Mouse (Mus musculus): ENCODE data around the gene Smad1. TPM values are rescaled to one million over a fixed set of nuclear protein-coding genes. Genes with fewer than 3 reads are reported as not detected.
A peak's percentile ranks its signal among the peaks of the same experiment; 100 is the strongest.

Smad1 gene
- polyA plus RNA-seq, 1 experiment from 2014 or later: 65.9 TPM

DNA sequence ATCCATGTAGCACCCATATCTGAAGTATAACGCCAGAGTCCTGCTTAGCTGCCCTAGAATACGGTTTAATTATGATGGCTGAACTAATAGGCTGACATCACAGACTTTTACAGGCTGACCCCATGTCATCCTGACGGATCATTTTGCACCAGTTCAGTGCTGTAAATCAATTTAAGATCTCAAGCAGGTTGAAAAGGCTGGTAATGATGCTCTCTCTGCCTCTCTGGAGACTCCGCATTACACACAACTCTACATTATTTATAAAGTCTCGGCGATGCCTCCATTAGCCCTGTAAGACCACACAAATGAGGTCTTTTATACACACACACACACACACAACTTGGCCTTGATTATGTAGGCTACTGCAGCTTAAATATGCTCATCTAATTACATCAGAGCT is 2.4 kb downstream of the Smad1 start:
- ATAC-seq (replicated peaks): no peak
- WGBS: 28% methylated on average over 6 of the region's 6 CpGs
- Histone ChIP-seq H3K27me3 (replicated peaks) (no peaks in the 10 kb centered on the region), H3K4me2 (peak overlapping the region; percentile 56), H3K9ac (peak overlapping the region; percentile 93), H3K27ac (peak overlapping the region; percentile 69), H3K9me3 (no peaks in the 10 kb centered on the region), H3K4me1 (peaks cover 51% of the 10 kb centered on the region), H3K36me3 (replicated peaks) (no peaks in the 10 kb centered on the region), H3K4me3 (peak overlapping the region; percentile 96)

DNA sequence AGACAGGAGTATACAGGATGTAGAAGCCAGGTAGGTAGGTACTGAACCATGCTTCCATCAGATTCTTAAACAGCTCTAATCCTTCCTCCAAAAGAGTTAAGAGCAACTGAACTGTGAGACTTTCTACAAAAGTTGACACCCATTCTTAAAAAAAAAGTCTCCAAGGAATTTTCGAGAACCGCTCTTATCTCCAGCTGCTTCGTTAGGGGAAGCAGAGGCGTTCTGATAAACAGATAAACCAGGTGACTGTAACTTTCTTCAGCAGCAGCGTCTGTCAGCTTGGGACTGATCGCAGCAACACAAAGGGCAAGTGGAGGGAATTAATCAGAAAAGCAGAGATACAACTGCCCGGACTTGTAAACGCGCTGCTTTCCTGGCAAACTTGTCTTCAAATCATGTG is 5.3 kb downstream of the Smad1 start:
- no peak overlapping the region for H3K9ac ChIP-seq
- no peak overlapping the region for H3K27ac ChIP-seq
- H3K4me3 ChIP-seq: no peak overlapping the region
- H3K4me1 ChIP-seq: peaks cover 57% of the 10 kb centered on the region
- no peaks in the 10 kb centered on the region for H3K9me3 ChIP-seq
- ATAC-seq (replicated peaks): no peak
- 74% methylated on average over 9 of the region's 9 CpGs for WGBS
- no peak overlapping the region for H3K4me2 ChIP-seq
- no peaks in the 10 kb centered on the region for H3K36me3 ChIP-seq (replicated peaks)
- H3K27me3 ChIP-seq (replicated peaks): no peaks in the 10 kb centered on the region

DNA sequence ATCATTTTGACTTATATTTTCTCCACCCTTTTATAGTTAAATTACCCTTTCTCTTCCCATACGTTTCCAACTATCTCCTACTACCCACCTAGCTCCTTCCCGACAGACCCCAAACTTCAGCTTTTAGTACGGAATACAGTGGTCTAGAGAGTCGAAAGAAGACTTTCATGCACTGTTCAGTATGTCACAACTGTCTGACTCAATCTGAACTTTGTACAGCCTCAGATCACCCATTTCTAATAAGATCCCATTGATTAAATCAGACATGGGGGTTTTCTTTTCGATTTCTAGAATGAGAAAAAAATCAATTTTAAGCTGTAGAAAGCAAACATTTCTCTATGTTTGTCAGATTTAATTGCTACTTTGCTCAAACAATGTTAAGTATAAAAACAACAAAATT is 6.1 kb downstream of the Smad1 start:
- Histone ChIP-seq H3K27me3 (replicated peaks) (no peaks in the 10 kb centered on the region), H3K4me1 (peaks cover 57% of the 10 kb centered on the region), H3K27ac (no peak overlapping the region), H3K4me3 (no peak overlapping the region), H3K9ac (no peak overlapping the region), H3K9me3 (no peaks in the 10 kb centered on the region), H3K36me3 (replicated peaks) (no peaks in the 10 kb centered on the region), H3K4me2 (no peak overlapping the region)
- WGBS: 90% methylated on average over 5 of the region's 5 CpGs
- ATAC-seq (replicated peaks): no peak

DNA sequence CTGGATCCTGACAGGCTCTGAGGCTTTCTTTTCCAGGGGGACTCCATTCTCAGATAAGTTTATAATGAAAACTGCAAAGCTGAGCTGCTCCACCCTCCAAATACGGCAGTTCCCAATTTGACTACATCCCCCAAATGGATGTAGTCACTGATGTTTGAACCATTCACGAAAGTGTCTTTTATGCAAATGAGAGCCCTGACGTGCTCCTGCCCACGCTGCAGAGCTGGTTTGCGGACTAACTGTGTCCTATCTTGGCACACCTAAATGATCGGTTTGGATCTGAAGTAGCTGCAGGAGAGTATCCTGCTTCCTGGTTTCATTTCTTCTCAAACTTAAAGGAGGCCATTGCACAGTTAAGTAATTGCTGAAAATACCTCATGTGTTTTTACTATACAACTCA is 6.7 kb downstream of the Smad1 start:
- Histone ChIP-seq H3K4me3 (no peak overlapping the region), H3K36me3 (replicated peaks) (no peaks in the 10 kb centered on the region), H3K4me1 (peaks cover 57% of the 10 kb centered on the region), H3K9me3 (no peaks in the 10 kb centered on the region), H3K4me2 (no peak overlapping the region), H3K27ac (no peak overlapping the region), H3K27me3 (replicated peaks) (no peaks in the 10 kb centered on the region), H3K9ac (no peak overlapping the region)
- WGBS: 28% methylated on average over 6 of the region's 6 CpGs
- ATAC-seq (replicated peaks): no peak

DNA sequence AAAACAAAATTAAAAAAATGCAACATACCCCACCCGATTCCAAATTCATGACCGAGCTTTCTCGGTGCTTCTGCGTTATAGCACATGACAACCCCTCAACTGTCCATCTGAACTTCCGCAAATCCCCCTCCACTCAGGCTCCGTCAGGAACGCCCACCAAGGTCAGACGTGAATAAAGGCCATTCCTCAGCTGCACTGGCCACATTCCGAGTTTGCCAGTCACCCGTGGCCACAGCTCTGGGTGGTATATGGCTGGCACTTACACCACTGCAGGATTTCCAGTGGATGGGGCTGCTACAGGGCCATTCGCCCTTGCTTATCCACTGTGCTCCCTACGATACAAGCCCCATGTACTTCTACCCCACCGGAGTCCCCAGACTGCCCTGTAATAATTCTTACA is 7.9 kb downstream of the Smad1 start:
- Histone ChIP-seq H3K4me1 (peaks cover 47% of the 10 kb centered on the region), H3K27me3 (replicated peaks) (no peaks in the 10 kb centered on the region), H3K9me3 (no peaks in the 10 kb centered on the region), H3K4me2 (no peak overlapping the region), H3K36me3 (replicated peaks) (no peaks in the 10 kb centered on the region), H3K27ac (no peak overlapping the region), H3K4me3 (no peak overlapping the region), H3K9ac (no peak overlapping the region)
- ATAC-seq (replicated peaks): no peak
- WGBS: 73% methylated on average over 13 of the region's 13 CpGs

DNA sequence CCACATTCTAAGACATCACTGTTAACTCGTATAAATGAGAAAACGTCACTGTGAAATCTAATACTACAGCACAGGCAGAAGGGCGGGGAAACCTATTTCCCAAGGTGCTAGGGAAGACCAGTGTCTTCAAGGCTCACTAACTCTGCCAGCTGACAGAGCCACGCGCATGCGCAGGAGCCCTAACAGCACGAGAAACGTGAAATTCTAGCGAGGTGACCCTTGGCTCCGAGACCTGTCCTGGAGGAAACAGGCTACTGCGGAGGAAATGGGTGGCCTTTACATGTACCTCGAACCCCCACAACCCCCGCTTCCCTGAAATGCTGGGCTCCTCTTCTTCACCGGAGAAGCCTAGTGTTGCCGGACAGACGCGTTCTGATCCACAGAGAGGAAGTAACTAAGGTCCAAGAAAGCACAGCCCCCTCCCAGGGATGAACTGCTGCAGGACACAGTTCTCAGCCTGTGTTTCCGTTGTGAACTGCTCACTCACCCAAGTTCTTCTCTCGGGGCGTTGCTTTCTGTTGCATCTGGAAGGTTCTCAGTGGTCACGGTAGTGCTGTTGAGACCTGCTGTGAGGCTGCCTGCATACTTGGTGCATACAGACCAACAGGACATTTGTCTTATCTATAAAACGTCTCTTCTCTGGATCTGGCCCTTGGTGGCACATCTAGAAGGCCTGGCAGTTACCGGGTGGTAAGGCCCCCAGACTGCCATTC is 10.1 kb downstream of the Smad1 start:
- 90% methylated on average over 23 of the region's 23 CpGs for WGBS
- Histone ChIP-seq H3K27ac (no peak overlapping the region), H3K4me1 (peaks cover 47% of the 10 kb centered on the region), H3K9me3 (no peaks in the 10 kb centered on the region), H3K27me3 (replicated peaks) (no peaks in the 10 kb centered on the region), H3K4me3 (no peak overlapping the region), H3K36me3 (replicated peaks) (no peaks in the 10 kb centered on the region), H3K9ac (no peak overlapping the region), H3K4me2 (no peak overlapping the region)
- ATAC-seq (replicated peaks): no peak

DNA sequence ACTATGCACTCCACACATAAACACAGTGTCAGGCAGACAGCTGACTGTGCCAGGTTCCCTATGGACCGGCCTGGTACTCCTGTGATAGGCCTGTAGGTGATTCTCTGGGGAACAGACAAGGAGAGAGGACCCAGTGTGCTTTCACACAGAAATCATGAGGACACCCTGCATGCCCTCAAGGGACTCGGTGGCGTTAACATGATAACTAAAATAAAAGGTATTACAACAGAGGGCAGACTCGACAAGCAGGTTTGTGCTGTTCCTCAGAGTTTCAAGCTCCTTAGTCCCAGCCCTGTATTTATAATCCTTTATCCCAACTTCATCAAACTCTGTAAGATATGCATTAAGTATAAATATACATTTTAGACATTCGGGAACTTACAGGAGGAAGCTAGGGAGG is 12.5 kb downstream of the Smad1 start:
- Histone ChIP-seq H3K4me2 (no peak overlapping the region), H3K27ac (no peak overlapping the region), H3K27me3 (replicated peaks) (no peaks in the 10 kb centered on the region), H3K4me1 (peaks cover 52% of the 10 kb centered on the region), H3K9me3 (no peaks in the 10 kb centered on the region), H3K4me3 (no peak overlapping the region), H3K36me3 (replicated peaks) (no peaks in the 10 kb centered on the region), H3K9ac (no peak overlapping the region)
- no peak for ATAC-seq (replicated peaks)
- WGBS: 95% methylated on average over 5 of the region's 5 CpGs

DNA sequence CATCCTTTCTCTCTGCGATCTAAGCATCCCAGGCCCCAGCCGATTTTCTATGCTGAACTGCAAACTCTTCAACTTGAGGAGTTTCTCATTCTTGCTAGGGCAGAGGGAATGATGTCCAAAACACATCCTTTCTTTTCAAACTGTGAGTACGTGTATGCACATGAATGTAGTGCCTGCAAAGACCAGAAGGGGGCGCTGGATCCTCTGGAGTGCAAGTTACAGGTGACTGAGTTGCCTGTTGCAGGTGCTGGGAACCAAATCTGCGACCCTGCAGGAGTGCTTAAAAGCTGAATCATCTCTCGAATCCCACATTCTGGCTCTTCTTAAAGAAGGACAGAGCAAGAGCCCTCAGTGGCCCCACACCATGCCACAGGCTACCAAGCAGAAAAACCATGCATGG is 13.0 kb downstream of the Smad1 start:
- ATAC-seq (replicated peaks): no peak
- Histone ChIP-seq H3K9ac (no peak overlapping the region), H3K9me3 (no peaks in the 10 kb centered on the region), H3K4me2 (no peak overlapping the region), H3K27me3 (replicated peaks) (no peaks in the 10 kb centered on the region), H3K4me3 (no peak overlapping the region), H3K36me3 (replicated peaks) (no peaks in the 10 kb centered on the region), H3K27ac (no peak overlapping the region), H3K4me1 (peaks cover 52% of the 10 kb centered on the region)
- 76% methylated on average over 6 of the region's 6 CpGs for WGBS

DNA sequence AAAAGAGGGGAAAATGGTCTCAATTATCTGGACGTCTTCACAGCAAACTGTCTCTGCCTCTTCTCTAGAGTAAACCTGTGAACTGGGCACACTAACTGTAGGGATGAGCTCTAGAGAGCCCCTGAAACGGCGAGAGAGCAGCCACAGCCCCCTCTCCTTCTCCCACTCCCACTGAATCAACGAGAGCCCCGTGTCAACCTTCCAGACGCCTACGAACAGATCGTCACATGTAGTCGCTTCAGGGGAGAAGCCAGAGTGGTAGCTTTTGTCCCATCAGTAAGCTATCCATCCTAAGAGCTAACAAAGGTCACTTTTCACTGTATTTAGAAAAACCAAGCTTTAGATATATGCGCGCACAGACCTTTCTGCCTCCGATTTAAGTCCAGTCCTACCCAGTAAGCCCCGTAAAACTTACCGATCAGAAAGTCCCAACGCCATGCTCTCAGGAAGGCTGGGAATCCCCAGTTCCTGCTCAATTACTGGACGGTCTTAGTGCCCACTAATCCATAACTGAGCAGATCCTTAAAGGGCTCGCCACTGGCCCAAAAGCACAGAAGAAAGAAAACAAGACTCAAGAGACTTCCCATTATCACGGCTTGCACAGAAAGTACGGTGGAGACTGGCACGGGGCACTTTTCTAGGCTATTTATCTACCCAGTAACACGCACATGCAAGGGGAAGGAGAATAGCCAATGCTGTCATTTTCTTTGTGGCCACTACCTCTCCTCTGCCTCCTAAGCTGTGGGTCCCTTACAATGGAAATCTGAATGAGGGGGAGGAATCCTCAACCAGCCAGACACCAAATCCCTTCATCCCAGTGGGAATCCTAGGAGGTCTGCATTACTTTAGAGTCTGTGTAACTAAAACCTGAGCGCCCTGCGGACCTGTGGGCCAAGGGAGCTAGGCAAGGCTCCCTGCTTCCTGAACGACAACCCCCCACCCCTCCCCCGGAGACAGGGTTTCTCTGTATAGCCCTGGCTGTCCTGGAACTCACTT is 14.7 kb downstream of the Smad1 start:
- no peak overlapping the region for H3K9ac ChIP-seq
- 11% methylated on average over 25 of the region's 25 CpGs for WGBS
- no peaks in the 10 kb centered on the region for H3K36me3 ChIP-seq (replicated peaks)
- H3K4me2 ChIP-seq: peak overlapping the region; percentile 12
- H3K4me1 ChIP-seq: peaks cover 52% of the 10 kb centered on the region
- no peak overlapping the region for H3K27ac ChIP-seq
- no peaks in the 10 kb centered on the region for H3K27me3 ChIP-seq (replicated peaks)
- H3K4me3 ChIP-seq: no peak overlapping the region
- ATAC-seq (replicated peaks): no peak
- no peaks in the 10 kb centered on the region for H3K9me3 ChIP-seq

DNA sequence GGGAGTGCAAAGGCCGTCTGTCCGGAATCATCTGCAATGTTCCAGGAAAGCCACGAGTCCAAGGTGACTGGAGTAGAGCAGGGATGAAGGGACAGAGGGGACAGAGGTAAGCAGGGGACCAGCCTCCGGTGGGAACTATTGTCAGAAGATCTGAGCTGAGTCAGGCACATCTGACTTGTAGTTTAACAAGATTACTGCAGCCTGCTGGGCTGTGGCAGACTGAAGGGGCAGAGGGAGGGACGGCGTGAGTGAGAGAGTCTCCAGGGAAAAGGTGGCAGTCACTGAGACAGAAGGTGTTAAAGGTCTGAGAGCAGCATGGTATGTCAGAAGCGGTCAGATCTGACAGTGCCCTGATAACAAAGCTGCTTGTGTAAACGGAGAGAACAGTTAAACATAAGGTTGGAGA is 16.5 kb downstream of the Smad1 start:
- H3K4me2 ChIP-seq: 0 out of 2 replicates have a peak overlapping the region, but pooled peaks have one; percentile 11
- no peak overlapping the region for H3K4me3 ChIP-seq
- no peak overlapping the region for H3K9ac ChIP-seq
- H3K4me1 ChIP-seq: peaks cover 52% of the 10 kb centered on the region
- WGBS: 8% methylated on average over 8 of the region's 8 CpGs
- peak; percentile 31 for ATAC-seq (replicated peaks)
- no peak overlapping the region for H3K27ac ChIP-seq
- H3K9me3 ChIP-seq: no peaks in the 10 kb centered on the region
- H3K36me3 ChIP-seq (replicated peaks): no peaks in the 10 kb centered on the region
- no peaks in the 10 kb centered on the region for H3K27me3 ChIP-seq (replicated peaks)

DNA sequence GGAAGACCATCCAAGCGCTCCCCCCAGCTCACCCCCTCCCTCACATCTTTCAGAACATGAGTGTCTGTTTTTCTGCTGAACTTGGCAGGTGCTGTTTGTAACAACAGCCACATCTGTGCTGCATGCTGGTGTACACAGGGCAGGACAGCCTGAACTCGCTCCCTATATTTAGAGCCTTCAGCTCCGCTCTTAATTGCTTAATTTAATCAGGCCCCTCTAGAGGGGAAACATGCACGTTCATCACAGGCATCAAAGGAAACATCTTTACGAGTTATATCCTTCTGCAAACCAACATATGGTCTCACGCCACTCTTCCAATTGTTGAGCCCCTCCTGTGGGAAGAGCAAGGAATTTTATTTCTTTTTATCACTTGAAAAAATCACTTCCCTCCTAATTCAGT is 17.5 kb downstream of the Smad1 start:
- H3K4me2 ChIP-seq: no peak overlapping the region
- 0 out of 2 replicates have a peak, but pooled peaks have one; percentile 22 for ATAC-seq (replicated peaks)
- H3K4me1 ChIP-seq: peaks cover 52% of the 10 kb centered on the region
- no peak overlapping the region for H3K27ac ChIP-seq
- H3K4me3 ChIP-seq: no peak overlapping the region
- H3K9ac ChIP-seq: no peak overlapping the region
- no peaks in the 10 kb centered on the region for H3K36me3 ChIP-seq (replicated peaks)
- H3K9me3 ChIP-seq: no peaks in the 10 kb centered on the region
- no peaks in the 10 kb centered on the region for H3K27me3 ChIP-seq (replicated peaks)
- 49% methylated on average over 6 of the region's 6 CpGs for WGBS

DNA sequence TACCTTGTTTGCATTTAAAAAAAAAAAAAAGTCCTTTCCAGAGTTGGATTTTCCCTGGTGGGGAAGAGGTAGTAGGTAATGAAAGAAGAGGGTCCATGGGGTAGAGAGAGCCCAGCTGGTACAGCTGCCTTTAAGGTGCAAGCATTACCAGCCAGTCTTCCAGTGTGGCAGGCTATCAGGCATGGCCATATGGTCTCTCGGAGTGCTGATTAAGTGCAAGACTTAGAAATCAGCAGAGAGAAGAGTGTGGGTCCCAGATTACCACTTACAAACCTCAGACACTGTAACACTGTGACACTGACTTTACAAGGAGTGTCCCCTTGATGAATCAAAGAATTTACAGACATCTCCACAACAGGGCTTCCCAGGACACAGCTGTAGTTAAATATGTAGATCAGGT is 18.9 kb downstream of the Smad1 start:
- WGBS: 42% methylated on average over 1 of the region's 1 CpGs
- Histone ChIP-seq H3K27ac (no peak overlapping the region), H3K4me1 (peaks cover 51% of the 10 kb centered on the region), H3K36me3 (replicated peaks) (no peaks in the 10 kb centered on the region), H3K9me3 (no peaks in the 10 kb centered on the region), H3K4me2 (no peak overlapping the region), H3K27me3 (replicated peaks) (no peaks in the 10 kb centered on the region), H3K4me3 (no peak overlapping the region), H3K9ac (no peak overlapping the region)
- no peak for ATAC-seq (replicated peaks)

All from midbrain, embryonic 15.5 days (tissue).